Mouse (Mus musculus): ENCODE measurements at regions not wholly inside any gene's neighbourhood (a gene's known extent, or its start where the extent isn't known, plus 50 kb on each side); places are given as distances from the start of the nearest gene placed in this dataset.

- DNase-seq (ENCODE audit: low spot score in 2 of 2), result no peak
Measured at GRCm38 (mm10) chr8:118028061-118028850, 226.5 kb upstream of the Mphosph6 start.

DNA sequence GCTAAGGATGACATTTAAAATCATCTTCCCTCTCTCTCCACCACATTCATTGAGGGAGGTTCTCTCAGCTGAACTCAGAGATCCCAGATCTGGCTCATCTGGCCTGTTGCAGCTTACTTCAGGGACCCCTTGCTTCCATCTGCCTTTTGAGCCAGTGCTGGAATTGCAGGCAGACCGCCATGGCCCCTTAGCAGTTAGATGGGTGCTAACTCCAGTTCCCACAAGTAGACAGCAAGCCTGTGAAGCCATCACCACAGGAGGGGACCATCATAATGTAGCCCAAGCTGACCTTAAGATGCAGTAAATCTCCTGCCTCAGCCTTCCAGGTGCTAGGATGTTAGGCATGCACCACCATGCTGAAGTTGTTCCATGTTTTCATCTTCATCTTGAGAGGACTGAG, 221.7 kb upstream of the Mphosph6 start:
- DNase-seq (ENCODE audit: low spot score in 2 of 2), result no peak

DNA sequence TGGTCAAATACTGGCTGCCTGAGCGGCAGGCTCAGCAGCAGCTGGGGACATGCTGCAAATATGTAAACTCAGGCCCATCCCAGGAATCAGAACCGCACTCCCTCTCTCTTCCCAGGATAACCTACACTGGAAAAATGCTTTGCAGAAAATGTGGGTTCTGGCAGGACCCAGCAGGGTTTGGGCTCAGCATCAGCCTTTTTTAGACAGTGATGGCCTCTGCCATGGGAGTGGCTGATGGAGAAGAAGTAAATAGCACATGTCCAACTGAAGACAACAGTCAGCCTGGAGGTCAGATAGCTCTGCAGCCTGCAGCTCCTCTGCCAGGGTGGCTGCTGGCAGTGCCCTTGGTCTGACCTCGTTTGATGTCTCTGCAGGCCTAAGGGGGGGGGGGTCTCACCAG, 220.2 kb upstream of the Mphosph6 start:
- DNase-seq (ENCODE audit: low spot score in 2 of 2), result no peak

GRCm38 (mm10) chr8:118017261-118017660, 215.5 kb upstream of the Mphosph6 start:
- no peak for DNase-seq (ENCODE audit: low spot score in 2 of 2)

- DNase-seq (ENCODE audit: low spot score in 2 of 2), result no peak
Measured at GRCm38 (mm10) chr8:118005186-118005585, 203.4 kb upstream of the Mphosph6 start.

GRCm38 (mm10) chr8:118004391-118004851, 202.7 kb upstream of the Mphosph6 start:
- DNase-seq (ENCODE audit: low spot score in 2 of 2), result no peak

DNA sequence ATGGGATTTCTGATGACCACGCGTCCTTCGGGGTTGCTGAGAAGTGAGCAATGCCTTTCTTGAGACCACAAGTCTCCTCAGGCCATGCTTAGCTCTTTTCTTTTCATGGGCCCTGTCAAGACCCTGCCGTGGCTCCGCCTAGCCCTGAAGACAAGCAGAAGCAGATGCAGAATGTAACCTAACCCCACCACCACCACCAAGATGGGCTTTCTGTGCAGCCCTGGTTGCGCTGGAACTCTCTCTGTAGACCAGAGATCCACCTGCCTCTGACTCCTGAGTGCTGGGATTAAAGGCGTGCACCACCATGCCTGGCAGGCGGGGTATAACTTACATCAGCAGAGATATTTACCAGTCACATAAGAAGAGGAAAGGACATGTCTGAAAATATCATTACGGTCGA, 199.4 kb upstream of the Mphosph6 start:
- DNase-seq (ENCODE audit: low spot score in 2 of 2), result no peak

- no peak for DNase-seq (ENCODE audit: low spot score in 2 of 2)
Measured at GRCm38 (mm10) chr8:117991826-117992225, 190.1 kb upstream of the Mphosph6 start.

DNA sequence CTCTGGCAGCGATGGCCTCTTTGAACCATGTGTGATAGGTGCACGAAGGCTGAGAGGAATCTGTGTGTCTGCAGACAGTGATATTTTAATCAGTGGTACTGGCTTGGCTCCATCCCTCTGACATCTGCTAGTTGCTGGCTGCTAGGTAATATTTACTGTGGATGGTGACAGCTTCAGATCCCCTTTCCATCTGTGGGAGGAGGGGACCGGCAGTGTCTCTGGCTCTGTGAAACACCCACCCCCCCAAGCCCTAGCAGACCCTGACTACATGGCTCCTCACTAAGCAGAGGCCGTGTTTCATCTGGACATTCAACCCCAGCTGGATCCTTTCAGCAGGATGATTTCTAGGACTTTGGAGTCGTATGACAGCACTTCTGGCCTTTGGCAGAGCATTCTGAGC, 187.0 kb upstream of the Mphosph6 start:
- peak in 1 of 2 experiments; percentile 28 for DNase-seq (ENCODE audit: low spot score in 2 of 2)

GRCm38 (mm10) chr8:117968306-117968705, 166.6 kb upstream of the Mphosph6 start:
- DNase-seq (ENCODE audit: low spot score in 2 of 2), result no peak

GRCm38 (mm10) chr8:117966556-117966955, 164.8 kb upstream of the Mphosph6 start:
- DNase-seq (ENCODE audit: low spot score in 2 of 2), result no peak

GRCm38 (mm10) chr8:117963426-117963825, 161.7 kb upstream of the Mphosph6 start:
- DNase-seq (ENCODE audit: low spot score in 2 of 2), result peak in 1 of 2 experiments; percentile 44

- DNase-seq (ENCODE audit: low spot score in 2 of 2), result no peak
Measured at GRCm38 (mm10) chr8:117962666-117963065, 160.9 kb upstream of the Mphosph6 start.

DNA sequence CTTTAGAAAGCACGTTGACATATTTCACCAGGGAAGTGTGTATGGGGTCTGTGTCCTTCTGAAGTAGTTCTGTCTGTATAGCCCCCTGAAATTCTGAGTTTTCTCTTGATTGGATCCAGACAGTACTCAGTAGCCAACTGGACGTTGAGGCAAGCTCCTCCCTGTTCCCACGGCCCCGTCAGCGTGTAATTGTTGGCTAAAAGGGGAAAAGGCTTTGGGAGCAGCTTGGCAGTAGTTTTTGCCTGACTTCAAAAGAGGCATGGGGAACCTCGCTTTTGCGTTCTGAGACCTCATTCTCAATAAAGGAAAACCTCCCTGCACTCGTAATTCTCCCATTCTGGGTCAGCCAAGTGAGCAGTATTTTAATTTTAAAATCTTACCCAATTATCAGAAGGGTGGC, 157.8 kb upstream of the Mphosph6 start:
- no peak for DNase-seq (ENCODE audit: low spot score in 2 of 2)

DNA sequence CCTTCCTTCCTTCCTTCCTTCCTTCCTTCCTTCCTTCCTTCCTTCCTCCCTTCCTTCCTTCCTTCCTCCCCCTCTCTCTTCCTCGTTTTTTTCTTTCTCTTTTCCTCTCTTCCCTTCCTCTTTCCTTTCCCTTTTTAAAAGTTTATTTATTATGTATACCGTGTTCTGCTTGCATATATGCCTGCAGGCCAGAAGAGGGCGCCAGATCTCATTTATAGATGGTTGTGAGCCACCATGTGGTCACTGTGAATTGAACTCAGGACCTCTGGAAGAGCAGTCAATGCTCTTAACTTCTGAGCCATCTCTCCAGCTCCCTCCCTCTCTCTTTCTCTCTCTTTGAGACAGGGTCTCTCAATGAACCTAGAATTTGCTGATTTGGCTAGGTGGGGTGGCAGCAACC, 157.2 kb upstream of the Mphosph6 start:
- DNase-seq (ENCODE audit: low spot score in 2 of 2), result no peak

DNA sequence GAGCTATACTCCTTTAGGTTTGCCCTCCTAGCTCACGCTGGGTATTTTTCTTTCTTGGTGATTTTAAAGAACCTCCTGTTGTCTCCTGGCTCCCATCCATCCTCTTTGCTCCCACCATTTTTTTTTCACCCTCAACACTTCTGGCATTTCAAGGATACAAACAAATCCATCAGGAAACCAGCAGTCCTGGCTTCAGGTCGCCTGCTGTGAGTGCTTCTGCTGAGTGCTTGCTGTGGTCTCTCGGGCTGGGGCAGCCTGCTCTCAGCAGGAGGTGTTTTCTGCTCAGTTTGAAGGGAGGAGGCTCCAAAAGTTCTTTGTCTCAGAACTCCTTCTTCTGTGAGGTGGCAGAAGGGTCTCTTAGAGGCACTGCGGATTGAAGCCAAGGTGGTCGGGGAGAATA, 149.9 kb upstream of the Mphosph6 start:
- DNase-seq (ENCODE audit: low spot score in 2 of 2), result no peak

DNA sequence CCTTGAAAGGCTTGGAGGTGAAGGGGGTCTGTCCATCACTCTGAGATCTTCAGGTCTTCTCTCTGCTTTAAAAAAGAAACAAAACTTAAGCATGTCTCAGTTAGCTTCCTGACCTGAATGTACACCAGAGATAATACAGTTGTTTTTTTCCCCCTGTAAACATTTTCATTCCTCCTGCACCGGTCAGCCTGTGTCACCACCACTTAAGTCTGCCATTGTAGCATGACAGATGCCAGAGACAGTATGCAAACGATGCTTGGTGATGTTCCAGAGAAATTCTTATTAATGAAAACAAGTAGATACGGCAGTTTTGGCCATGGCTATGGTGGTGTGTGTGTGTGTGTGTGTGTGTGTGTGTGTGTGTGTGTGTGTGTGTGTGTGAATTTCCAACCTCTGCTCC, 144.8 kb upstream of the Mphosph6 start:
- DNase-seq (ENCODE audit: low spot score in 2 of 2), result no peak

- no peak for DNase-seq (ENCODE audit: low spot score in 2 of 2)
Measured at GRCm38 (mm10) chr8:117934566-117935094, 132.9 kb upstream of the Mphosph6 start.

GRCm38 (mm10) chr8:117930687-117931086, 128.9 kb upstream of the Mphosph6 start:
- peak in 1 of 2 experiments; percentile 42 for DNase-seq (ENCODE audit: low spot score in 2 of 2)

- DNase-seq (ENCODE audit: low spot score in 2 of 2), result no peak
Measured at GRCm38 (mm10) chr8:117929606-117930005, 127.9 kb upstream of the Mphosph6 start.

GRCm38 (mm10) chr8:117923296-117923695, 121.6 kb upstream of the Mphosph6 start:
- no peak for DNase-seq (ENCODE audit: low spot score in 2 of 2)

GRCm38 (mm10) chr8:117903052-117903451, 101.3 kb upstream of the Mphosph6 start:
- no peak for DNase-seq (ENCODE audit: low spot score in 2 of 2)

- DNase-seq (ENCODE audit: low spot score in 2 of 2), result no peak
Measured at GRCm38 (mm10) chr8:117899892-117900291, 98.1 kb upstream of the Mphosph6 start.

All from cerebellum, postnatal 4 days (tissue).